Mouse (Mus musculus) E14TG2a.4 (cell line): ENCODE measurements around the gene Taf3.

Experiments used
- CTCF ChIP-seq: conservative IDR thresholded peaks from 2 replicates; pipeline ENCODE4 v1.5.1; 2014; ENCODE audit warnings: low read length
- NANOG ChIP-seq: IDR thresholded peaks from 2 replicates; pipeline ENCODE4 v1.6.1; 2014; ENCODE audit warnings: borderline replicate concordance, low read length, mixed read lengths

- TF ChIP-seq CTCF (no peak), NANOG (no peak)
Observed at GRCm38 (mm10) chr2:9982446-9982845, 66.0 kb downstream of the Taf3 start.
